Mouse (Mus musculus) forebrain, embryonic 11.5 days (tissue): ENCODE results near the gene Tubgcp6. TPM values are rescaled to one million over a fixed set of nuclear protein-coding genes. Genes with fewer than 3 reads are reported as not detected.

Experiments
- microRNA-seq: library from miRNA; unstranded; fragments of <30 nt; microRNA quantifications from one replicate; pipeline ENCODE4, GENCODE M21; 2016; ENCODE audit not compliant: insufficient number of aligned reads
- polyA plus RNA-seq: library from polyadenylated mRNA; unstranded; fragments of >200 nt; fragmentation: Nextera tagmentation; extraction: Ambion mirVana; gene quantifications from 2 replicates; pipeline ENCODE4 v1.2.1, GENCODE M21; 2014

Tubgcp6 gene
- polyA plus RNA-seq, 1 experiment from 2014 or later = 24.2 TPM

Small RNA genes within 50 kb of the gene (microRNA-seq; reads per million reads assigned to microRNA genes)
- gene Mir7118 = not detected

Other genes starting within 250 kb of the Tubgcp6 start
- gene Ttll8, start 168.7 kb downstream of the Tubgcp6 start, polyA plus RNA-seq = 0.08 TPM in 1 of 2 replicates, not detected in the other
- gene Mlc1, start 144.1 kb downstream of the Tubgcp6 start, polyA plus RNA-seq = 12.5 TPM in 2 replicates
- not detected in 2 replicates for gene Mov10l1, start 140.2 kb downstream of the Tubgcp6 start, polyA plus RNA-seq
- 0.71 and 0.83 TPM in 2 replicates for gene Panx2, start 63.4 kb downstream of the Tubgcp6 start, polyA plus RNA-seq
- 55.8 and 61.0 TPM in 2 replicates for gene Trabd, start 48.0 kb downstream of the Tubgcp6 start, polyA plus RNA-seq
- gene Selenoo, start 34.0 kb downstream of the Tubgcp6 start, polyA plus RNA-seq = 22.6 and 25.1 TPM in 2 replicates
- 14.2 and 16.2 TPM in 2 replicates for gene Hdac10, start 5.6 kb upstream of the Tubgcp6 start, polyA plus RNA-seq
- 26.9 and 29.8 TPM in 2 replicates for gene Mapk12, start 17.6 kb upstream of the Tubgcp6 start, polyA plus RNA-seq
- 43.2 and 47.6 TPM in 2 replicates for gene Mapk11, start 26.5 kb upstream of the Tubgcp6 start, polyA plus RNA-seq
- gene Plxnb2, start 57.7 kb upstream of the Tubgcp6 start, polyA plus RNA-seq = 162 and 176 TPM in 2 replicates
- gene Dennd6b, start 73.4 kb upstream of the Tubgcp6 start, polyA plus RNA-seq = 26.7 and 27.5 TPM in 2 replicates
- gene Ppp6r2, start 88.4 kb upstream of the Tubgcp6 start, polyA plus RNA-seq = 45.1 and 49.2 TPM in 2 replicates
- gene Sbf1, start 192.2 kb upstream of the Tubgcp6 start, polyA plus RNA-seq = 76.5 and 87.8 TPM in 2 replicates
- 0.15 TPM in 1 of 2 replicates, not detected in the other for gene Adm2, start 199.6 kb upstream of the Tubgcp6 start, polyA plus RNA-seq
- gene Miox, start 211.3 kb upstream of the Tubgcp6 start, polyA plus RNA-seq = not detected in 2 replicates
- 43.7 and 47.3 TPM in 2 replicates for gene Lmf2, start 232.5 kb upstream of the Tubgcp6 start, polyA plus RNA-seq
- gene Ncaph2, start 232.6 kb upstream of the Tubgcp6 start, polyA plus RNA-seq = 191 and 203 TPM in 2 replicates